Mouse (Mus musculus) spleen, postnatal 36 days (tissue): ENCODE measurements around the gene Gpr132.

Source experiments
- DNase-seq, 2 experiments: peaks; one replicate each; pipeline ENCODE4 v3.0.0; 2022; ENCODE audit warnings: low spot score in 2 of 2, mixed read lengths in 1 of 2

Gene Gpr132

DNA sequence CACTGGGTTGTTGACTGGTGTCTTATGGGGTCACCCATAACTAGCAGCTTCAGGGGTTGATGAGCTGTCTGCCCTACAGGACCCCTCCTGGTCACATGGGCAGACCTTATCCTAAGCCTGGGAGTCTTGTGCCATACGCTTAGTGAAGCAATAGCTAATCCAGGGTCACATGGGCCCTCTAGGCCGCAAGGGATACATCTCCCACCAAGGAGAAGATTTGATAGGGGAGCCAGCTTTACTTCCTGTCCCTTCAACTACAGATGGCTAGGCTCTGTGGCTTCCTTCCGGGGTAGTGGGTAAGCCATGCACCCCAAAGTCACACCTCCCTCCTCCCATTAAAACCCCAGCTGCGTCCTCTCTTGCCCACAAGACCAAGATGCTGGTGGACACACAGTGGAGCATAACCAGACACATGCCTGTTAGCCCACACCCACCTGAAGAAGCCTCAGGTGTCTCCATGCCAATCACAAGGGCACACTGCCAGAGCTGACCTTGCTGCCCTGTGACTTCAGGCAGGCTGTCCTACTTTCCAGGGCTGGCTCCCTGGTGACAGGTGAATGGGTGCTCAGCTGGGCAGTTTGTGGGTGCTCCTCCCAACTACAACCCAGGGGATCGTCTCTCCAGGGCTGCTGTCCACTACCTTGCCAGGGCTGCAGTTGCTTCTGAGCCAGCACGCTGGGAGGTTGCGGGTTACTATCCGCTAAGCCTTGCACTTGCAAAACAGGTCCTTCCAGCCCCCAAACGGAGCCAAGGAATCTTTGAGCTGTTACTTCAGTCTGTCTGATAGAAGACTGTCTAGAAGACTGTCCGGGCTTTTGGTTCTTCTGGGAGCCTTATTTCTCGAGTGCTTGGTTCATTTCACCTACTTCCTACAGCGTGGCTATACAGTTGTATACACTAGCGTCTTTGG, at the start of gene Gpr132:
Gene Gpr132, minus strand, starts transcription at position 51 of the 910 bp plus-strand sequence.
- DNase-seq = peak; percentile 64 to 67

DNA sequence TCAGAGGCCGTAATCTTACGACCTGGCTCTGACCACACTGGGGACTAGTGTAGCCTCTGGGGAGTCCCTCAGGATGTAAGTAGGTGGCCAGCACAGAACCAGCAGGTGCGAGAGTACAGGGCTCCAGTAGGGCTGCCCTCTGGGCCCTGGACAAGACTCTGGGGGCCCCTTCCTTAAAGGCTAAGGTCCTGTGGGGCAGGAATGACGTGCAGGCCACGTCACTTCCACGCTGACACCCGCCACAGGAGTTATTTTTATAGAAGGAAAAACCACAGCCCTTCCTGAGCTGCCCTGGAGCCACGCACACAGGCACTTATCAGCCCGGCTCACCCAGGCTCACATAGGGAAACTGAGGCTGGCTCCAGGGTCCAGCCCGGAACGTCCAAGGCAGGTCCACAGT, 49.5 kb upstream of the Gpr132 start:
- DNase-seq = no peak

DNA sequence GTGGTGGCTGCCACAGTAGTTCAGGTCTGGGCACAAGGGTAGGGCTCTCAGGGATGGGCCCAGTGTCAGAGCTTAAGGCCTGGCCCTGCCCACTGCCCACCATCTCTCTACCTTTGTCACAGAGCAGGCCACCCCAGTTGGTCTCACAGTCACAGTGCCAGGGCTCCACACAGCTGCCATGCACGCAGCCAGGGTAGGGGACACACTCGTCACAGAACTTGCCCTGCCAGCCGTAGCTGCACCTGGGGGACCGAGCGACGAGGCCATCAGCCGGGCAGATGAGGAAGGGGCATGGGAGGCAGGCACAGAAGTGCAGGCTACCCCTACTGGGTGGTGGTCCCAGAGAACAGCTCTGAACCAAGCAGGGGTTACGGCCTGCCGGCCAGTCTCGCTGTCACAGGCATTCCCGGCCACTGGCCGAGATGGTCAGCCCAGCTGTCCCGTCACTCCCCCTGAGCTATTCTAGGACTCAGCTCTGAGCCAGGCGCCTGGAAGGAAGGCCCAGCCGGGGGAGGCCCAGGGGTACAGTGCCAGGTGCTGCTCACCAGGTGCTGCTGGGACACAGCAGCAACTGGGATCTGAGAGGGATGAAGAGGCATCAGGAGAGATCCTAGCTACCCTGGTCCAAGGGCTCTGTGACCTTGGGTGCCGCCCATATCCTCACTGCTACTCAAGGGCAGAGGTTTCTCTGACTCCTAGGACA, 48.8 kb upstream of the Gpr132 start:
- DNase-seq = no peak

DNA sequence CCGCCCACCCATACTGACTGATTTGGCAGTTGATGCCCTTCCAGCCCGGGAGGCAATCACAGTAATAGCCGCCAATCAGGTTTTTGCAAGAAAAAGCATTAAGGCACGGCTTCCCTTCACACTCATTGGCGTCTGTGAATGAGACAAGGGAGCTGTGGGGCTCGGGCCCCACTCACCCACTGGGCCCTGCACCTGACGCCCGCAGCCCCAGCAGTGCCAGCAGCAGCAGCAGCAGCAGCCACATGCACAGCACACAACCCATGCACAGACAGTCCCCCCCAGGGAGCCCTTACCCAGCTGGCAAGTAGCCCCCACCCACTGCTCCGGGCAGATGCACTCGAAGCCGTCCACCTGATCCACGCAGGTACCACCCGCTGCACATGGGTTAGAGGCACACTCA, 47.6 kb upstream of the Gpr132 start:
- no peak for DNase-seq

DNA sequence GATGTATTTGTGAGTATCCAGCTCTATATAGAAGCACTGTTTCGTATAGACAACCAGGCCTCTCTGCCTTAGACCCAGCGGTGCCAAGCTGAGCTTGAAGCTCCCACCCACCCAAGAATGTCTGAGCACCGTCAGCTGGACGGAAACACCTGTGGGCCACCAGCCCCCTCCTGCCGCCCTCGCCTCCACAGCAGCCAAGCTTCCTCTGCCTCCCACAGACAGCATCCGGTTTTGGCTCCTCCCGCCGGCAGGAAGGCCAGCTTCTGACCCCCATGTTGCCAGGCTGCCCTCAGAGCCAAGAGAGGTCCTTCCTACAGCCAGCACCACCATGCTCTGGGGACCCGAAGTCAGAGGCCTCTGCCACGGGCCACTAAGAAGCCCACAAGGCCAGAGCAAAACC, 46.5 kb upstream of the Gpr132 start:
- DNase-seq = peak; percentile 21 to 32

DNA sequence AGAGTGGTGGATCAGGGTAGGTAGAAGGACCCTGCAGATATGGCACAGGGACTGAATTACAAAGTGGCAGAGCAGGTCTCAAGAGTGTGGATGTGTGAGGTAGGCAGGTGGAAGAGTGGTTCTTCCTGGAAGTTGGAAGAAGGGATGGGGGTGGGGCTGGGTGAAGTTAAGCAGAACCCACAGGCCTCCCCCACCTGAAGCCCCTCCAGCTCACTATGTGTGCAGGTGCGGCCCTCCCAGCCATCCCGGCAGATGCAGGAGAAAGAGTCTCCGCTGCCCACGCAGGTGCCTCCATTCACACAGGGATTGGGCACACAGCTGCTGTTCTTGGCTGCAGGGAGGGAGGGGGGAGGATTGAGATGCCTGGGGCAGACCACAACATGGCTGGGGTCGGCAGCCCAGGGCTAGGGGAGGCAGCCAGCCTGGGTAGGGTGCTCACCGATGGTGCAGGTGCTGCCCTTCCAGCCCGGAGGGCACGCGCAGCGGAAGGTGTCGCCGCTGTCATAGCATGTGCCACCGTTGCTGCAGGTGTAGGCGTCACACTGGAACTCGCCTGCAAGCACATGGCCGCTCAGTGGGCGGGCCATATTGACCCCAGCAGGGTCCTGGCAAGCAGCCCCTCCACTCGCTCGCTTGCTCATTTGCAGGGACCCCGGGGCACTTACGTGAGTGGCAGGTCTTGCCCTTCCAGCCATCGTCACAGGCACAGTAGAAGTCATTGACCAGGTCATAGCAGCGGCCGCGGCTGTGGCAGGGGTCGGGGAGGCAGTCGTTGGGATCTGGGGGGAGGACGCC, 45.1 kb upstream of the Gpr132 start:
- no peak for DNase-seq

DNA sequence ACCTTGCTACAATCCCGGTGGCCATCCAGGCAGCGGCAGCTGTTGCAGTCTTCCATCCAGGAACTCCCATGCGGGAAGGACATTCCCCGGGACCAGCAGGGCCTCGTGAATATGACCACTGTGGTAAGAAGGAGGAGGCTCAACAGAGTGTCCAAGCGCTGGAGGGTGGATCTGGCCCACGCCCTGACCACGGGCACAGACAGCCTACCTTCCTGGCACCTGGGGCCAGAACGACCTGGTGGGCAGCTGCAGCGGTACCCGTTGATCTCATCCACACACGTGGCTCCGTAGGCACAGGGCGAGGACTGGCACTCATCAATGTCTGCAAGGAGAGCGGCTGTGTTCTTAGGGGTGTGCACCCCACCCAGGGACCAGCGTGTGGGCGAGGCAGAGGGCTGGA, 43.7 kb upstream of the Gpr132 start:
- DNase-seq = no peak

DNA sequence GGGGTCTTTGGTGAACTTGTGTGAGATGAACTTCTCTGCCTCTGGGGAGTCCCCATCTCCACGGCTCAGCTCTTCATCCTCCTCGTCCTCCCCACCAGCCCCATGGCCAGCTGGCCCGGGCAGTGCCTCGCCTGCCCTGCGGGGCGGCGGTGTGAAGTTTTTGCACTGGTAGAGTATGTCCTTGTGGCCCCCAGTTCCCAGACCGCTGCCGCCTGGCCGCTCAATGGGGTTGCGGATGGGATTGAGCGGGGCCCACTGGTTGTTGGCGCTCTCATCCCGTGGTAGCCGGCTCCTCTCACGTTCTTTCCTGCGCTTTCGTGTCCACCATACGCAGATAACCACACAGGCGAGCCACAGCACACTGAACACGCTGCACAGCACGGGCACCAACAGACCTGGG, 41.0 kb upstream of the Gpr132 start:
- DNase-seq = no peak

DNA sequence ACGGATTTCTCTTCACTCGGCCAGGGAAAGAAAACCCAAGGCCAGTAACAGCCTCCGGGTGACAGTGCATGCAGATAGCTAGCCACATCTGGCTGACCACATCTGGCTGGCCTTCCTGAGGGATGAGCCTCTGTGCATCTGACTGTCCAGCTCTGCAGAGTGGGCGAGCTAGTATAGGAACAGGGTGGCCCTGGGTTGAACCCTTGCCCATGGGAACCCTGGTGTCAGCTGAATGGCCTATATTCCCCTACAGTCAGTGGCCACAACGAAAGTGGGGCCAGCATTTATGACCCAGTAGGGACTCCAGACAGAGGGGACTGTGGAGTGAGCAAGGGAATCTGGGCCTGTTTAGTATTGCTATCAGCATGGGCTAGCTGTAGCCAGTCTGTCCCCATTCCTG, 37.0 kb upstream of the Gpr132 start:
- no peak for DNase-seq

DNA sequence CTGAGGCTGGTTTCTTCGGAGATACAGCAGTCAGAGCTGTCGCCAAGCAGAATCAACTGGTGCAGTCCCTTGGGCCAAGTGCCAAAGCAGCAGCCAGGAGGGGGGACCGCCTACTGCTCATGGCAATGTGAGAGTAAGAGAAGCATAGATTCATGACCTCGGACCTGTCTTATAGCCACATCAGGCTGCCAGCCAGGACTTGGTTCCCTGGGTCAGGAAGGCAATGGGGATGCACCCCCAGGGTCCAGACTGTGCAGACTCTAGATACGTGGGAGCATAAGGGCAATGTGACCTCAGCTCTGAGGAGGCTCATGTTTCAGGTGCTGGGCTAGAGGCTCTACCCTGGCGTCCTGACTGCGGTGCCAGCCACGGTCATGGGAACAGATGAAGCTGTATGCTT, 35.9 kb upstream of the Gpr132 start:
- no peak for DNase-seq

DNA sequence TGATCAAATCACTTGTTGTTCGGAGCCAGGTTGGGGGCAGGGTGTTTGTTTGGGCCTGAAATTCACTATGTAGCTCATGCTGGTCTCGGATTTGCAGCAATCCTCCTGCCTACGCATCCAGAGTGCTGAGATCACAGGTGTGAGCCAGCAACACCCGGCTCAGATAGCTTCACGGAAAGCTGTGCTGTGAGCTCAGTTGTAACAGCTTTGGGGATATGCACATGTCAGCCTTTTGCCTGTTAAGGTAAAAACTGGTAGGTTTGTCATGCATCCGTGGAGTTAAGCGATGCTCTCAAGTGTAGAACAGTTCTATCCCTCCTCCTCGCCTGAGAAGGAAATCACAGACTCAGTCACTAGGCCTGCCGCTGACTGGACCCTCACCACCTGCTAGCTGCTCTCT, 32.6 kb upstream of the Gpr132 start:
- no peak for DNase-seq

DNA sequence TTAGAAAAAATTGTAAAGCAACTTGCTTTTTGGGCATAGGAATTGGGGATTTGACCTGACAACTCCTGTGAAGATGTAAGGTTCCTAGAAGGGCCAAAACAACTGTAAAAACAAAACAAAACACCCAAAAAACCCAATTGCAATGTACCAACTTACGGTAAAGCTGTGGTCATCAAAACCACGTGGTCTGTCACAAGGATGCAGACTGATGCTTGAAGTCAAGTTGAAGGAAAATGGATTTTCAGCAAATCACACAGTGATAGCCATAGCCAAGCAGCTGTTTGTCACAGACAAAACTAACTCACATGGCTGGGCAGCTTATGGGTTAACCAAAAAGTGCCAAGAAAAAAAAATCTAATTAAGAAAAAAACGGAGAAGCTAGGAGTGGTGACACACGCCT, 30.9 kb upstream of the Gpr132 start:
- no peak for DNase-seq

DNA sequence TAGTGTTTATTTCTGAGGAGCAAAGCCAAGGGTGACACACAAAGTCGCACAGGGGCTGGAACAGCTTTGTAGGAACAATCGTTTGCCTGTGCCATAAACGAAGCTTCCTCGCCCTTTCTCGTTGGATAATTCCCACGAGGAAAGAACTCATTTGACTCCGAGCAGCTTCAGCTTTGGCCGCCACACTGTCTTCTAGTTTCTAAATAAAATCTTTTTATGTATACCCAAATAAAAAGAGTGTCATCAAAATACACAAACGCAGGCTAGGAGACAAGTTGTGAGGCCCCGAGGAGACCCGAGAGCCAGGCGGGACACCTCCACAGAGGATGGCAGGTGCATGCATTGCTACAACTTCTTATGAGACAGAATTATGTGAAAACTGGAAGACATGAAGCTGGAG, 30.3 kb upstream of the Gpr132 start:
- DNase-seq = no peak

DNA sequence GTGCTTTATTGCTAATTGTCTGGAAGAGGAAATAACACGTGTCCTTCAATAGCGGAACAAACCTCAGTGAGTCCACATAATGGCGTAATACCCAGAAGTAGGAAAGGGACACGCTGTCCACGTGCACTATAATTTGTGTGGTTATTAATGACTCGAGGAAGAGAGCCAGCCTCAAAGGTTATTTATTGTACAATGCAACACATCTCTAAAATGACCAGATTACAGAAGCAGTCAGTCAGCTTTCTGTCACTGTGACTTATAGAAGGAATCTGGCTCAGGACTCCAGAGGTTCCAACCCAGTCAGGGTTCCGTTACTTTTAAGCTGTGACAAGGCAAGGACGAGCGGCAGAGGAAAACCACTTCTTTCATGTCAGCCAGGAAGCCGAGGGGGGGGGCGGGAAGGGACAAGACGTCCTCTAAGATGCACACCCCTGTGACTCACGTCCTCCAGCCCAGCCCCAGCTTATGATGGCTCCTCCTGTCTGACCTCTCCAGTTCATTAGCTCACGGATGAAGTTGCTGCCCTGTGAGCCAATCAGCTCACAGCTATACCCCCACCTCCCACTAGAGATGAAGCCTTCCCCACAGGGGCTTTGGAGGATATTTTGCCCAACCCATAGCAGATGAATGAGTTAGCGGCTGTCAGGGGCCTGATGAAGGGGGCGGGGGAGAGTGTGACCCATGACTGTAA, 29.6 kb upstream of the Gpr132 start:
- DNase-seq = no peak

DNA sequence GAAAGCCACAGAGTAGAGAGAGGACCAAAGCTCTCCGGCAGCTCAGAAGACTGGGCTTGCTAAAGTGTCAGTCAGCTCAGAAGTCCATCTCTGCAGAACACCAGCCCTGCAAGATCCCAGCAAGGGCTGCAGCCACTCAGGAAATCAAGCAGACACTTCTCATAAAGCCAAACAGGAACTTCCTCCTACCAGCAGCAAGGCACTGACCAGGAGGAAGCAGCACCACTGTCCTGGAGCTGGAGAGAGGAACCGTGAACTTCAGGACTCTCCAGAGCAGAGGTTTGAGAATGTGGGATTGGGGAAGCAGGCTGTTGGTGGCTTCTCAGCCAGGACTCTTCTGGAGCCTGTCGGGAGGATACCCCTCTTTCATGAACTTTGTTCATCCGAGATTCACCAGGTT, 26.9 kb upstream of the Gpr132 start:
- DNase-seq = no peak

DNA sequence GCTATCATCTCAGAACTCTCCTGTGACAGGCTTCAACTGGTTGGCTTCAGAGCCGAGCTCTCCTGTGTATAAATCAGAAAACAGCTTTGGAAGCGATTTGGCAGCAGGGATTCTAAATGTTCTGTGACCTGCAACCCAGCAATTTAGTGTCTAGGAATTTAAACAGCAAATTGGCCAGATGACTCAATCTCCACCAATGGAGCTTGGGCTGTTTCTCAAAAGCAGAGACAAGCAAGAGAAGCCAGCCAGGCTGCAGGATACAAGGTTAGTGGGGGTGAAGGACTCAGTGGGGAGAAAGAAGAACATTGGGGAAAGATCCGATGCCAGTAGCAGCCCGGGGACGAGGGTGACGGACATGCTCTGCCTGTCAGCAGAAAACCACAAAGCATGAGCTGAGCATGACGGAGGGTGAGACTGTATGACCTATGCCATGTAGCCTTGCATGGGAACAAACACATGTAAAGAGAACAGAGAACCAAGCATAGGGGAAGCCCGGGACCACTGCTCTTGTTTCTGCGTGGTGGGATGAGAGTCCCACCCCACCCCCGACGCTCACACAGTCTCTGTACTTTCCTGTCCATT, 26.4 kb upstream of the Gpr132 start:
- DNase-seq = no peak

DNA sequence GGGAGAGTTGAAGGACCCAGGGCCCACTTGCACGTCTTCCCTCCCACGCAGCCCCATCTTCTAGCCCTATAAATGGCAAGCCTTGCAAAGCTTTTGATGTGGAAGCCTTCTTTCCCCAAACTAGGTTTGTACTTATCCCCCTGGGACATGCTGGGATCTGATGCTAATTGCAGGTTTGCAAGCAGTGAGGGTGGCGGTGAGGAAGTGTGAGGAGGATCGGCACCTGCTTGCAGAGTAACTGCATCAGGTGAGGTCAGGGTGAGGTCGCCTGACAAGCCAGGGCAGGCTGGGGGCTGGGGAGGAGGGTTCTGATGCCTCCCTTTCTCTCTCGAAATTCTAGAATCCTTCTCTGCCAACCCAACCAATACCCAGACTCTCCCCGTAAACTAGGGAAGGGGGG, 17.4 kb upstream of the Gpr132 start:
- DNase-seq = no peak

DNA sequence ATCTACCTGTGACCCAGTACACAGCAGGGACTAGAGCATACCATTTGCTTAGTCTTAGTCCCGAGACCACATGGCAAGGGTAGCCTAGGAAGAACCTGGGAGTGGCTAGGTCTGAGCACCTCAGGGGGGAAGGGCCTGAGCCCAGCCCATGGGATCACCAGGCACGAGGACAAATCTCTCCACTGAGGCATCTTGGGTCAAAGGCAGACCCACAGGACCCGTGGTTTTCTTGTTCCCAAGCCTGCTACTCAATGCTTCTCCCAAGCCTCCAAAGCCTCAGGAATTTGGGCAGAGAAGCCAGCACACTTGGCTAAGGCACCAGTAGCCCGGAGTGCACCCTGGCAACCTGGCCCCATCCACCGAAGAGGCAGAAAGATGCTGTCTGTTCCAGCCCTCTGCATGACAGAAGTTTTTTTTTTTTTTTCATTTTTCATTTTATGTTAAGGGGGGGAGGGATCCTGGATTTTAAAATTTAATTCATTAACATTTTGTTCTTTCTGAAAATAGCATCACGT, 13.3 kb upstream of the Gpr132 start:
- no peak for DNase-seq

DNA sequence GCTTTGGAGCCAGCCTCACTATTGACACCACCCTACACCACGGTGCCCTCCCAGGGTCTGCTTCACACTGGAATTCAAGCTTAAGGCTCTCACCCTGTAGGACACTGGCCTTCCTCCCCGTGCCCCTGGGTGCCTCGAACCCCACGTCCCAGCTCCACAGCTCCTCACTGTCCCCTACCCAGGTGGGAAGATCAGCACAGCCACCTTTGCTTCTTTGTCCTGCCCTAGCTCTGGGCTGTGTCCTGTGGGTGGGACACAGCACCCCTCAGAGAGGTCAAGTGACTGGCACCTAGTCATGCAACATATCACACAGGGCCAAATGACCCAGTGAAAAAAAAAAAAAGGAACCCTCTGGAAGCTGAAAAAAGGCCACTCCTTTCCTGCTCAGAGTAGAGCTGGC, 12.6 kb upstream of the Gpr132 start:
- no peak for DNase-seq

DNA sequence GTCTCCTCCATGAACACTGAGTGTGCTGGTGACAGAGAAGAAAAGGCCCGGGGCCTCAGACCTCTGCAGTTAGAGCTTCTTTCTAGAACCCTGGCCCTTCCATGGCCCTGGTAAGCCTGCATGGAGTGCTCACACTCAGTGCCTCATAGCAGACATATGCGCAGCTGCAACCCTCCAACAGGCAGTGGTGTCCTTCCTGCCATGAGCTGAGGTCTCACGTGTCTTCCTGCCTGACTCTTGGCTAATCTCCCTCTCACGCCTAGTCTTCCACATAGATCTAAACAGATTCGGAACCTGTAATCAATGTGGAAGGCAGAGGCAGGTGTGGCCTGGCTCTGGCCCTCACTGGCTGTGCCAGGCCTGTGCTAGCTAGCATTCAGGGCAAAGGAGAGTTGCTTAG, 11.7 kb upstream of the Gpr132 start:
- no peak for DNase-seq

DNA sequence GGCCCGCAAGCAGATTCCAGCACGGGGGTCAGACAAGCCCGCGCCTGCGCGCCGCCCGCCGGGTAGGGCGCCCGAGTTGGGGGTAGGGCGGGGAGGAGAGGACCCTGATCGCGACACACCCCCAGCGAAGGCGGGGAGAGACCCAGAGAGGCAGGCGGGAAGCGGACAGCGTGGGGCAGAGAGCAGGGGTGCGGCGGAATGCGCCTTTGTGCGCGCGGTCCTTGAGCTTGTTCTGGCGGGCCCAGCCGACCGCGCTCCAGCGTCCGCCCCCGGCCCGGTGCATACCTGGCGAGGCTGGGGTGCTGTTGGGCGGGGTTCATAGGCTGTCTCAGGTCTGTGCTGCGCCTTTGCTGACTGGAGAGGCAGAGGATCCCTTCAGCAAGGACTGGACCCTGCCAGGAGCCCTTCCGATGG, 9.6 kb upstream of the Gpr132 start:
- no peak for DNase-seq
